Mouse (Mus musculus): ENCODE measurements around the gene Hspb2. TPM values are rescaled to one million over a fixed set of nuclear protein-coding genes. Genes with fewer than 3 reads are reported as not detected.

Gene Hspb2
- polyA plus RNA-seq, 1 experiment from 2014 or later = 322 TPM

- Histone ChIP-seq H3K4me2 (ENCODE audit: low read length) (peak overlapping the region; percentile 91), H3K4me1 (ENCODE audit: control insufficient read depth in 2 of 2, insufficient read depth in 2 of 2, low read length in 2 of 2) (peaks cover 31 to 56% of the 10 kb centered on the region in 2 experiments), H3K27ac (replicated peaks in 1 of 2; ENCODE audit: control insufficient read depth in 1 of 2, insufficient read depth in 1 of 2, low read depth in 2 of 2, low read length in 2 of 2) (peak overlapping the region; percentile 43 to 71), H3K4me3 (ENCODE audit: control insufficient read depth in 1 of 2, insufficient read depth in 1 of 2, low read depth in 1 of 2, low read length in 2 of 2) (no peak overlapping the region), H3K9me3 (ENCODE audit: control insufficient read depth, low read length) (no peaks in the 10 kb centered on the region), H3K36me3 (ENCODE audit: control insufficient read depth, insufficient read depth, low read length) (no peaks in the 10 kb centered on the region), H3K9ac (ENCODE audit: low read length) (peak overlapping the region; percentile 17; the same call in 1 of the 2 replicates), H3K27me3 (ENCODE audit: control insufficient read depth, insufficient read depth, low read length) (no peaks in the 10 kb centered on the region)
- ATAC-seq (ENCODE audit: insufficient number of reproducible peaks, insufficient read depth, low FRiP score, low read depth) = no peak
- 28% methylated on average over 8 of the region's 8 CpGs for WGBS
Observed at GRCm38 (mm10) chr9:50725921-50726590, 26.1 kb downstream of the Hspb2 start.

GRCm38 (mm10) chr9:50724661-50725330 is 27.4 kb downstream of the Hspb2 start:
- Histone ChIP-seq H3K4me1 (ENCODE audit: control insufficient read depth in 2 of 2, insufficient read depth in 2 of 2, low read length in 2 of 2) (peaks cover 33 to 56% of the 10 kb centered on the region in 2 experiments), H3K9ac (ENCODE audit: low read length) (0 out of 2 replicates have a peak overlapping the region, but pooled peaks have one; percentile 21), H3K4me3 (ENCODE audit: control insufficient read depth in 1 of 2, insufficient read depth in 1 of 2, low read depth in 1 of 2, low read length in 2 of 2) (no peak overlapping the region), H3K4me2 (ENCODE audit: low read length) (peak overlapping the region; percentile 9; the same call in 1 of the 2 replicates), H3K27me3 (ENCODE audit: control insufficient read depth, insufficient read depth, low read length) (no peaks in the 10 kb centered on the region), H3K9me3 (ENCODE audit: control insufficient read depth, low read length) (no peaks in the 10 kb centered on the region), H3K36me3 (ENCODE audit: control insufficient read depth, insufficient read depth, low read length) (no peaks in the 10 kb centered on the region), H3K27ac (replicated peaks in 1 of 2; ENCODE audit: control insufficient read depth in 1 of 2, insufficient read depth in 1 of 2, low read depth in 2 of 2, low read length in 2 of 2) (peak overlapping the region; percentile 74 to 95; a peak in 2 of 4 replicates)
- no peak for ATAC-seq (ENCODE audit: insufficient number of reproducible peaks, insufficient read depth, low FRiP score, low read depth)
- 46% methylated on average over 3 of the region's 3 CpGs for WGBS

- no peak for ATAC-seq (ENCODE audit: insufficient number of reproducible peaks, insufficient read depth, low FRiP score, low read depth)
- H3K9me3 ChIP-seq (ENCODE audit: control insufficient read depth, low read length) = no peaks in the 10 kb centered on the region
- H3K4me2 ChIP-seq (ENCODE audit: low read length) = 0 out of 2 replicates have a peak overlapping the region, but pooled peaks have one; percentile 9
- no peak overlapping the region for H3K9ac ChIP-seq (ENCODE audit: low read length)
- H3K36me3 ChIP-seq (ENCODE audit: control insufficient read depth, insufficient read depth, low read length) = no peaks in the 10 kb centered on the region
- H3K27ac ChIP-seq (replicated peaks in 1 of 2; ENCODE audit: control insufficient read depth in 1 of 2, insufficient read depth in 1 of 2, low read depth in 2 of 2, low read length in 2 of 2) = peak overlapping the region; percentile 74 to 95
- no peaks in the 10 kb centered on the region for H3K27me3 ChIP-seq (ENCODE audit: control insufficient read depth, insufficient read depth, low read length)
- H3K4me3 ChIP-seq (ENCODE audit: control insufficient read depth in 1 of 2, insufficient read depth in 1 of 2, low read depth in 1 of 2, low read length in 2 of 2) = no peak overlapping the region
- 69% methylated on average over 2 of the region's 2 CpGs for WGBS
- peaks cover 33 to 56% of the 10 kb centered on the region in 2 experiments for H3K4me1 ChIP-seq (ENCODE audit: control insufficient read depth in 2 of 2, insufficient read depth in 2 of 2, low read length in 2 of 2)
Observed at GRCm38 (mm10) chr9:50724147-50724546, 28.0 kb downstream of the Hspb2 start.

GRCm38 (mm10) chr9:50723406-50723805 is 28.7 kb downstream of the Hspb2 start:
- Histone ChIP-seq H3K9me3 (ENCODE audit: control insufficient read depth, low read length) (no peaks in the 10 kb centered on the region), H3K27me3 (ENCODE audit: control insufficient read depth, insufficient read depth, low read length) (no peaks in the 10 kb centered on the region), H3K36me3 (ENCODE audit: control insufficient read depth, insufficient read depth, low read length) (no peaks in the 10 kb centered on the region), H3K4me2 (ENCODE audit: low read length) (peak overlapping the region; percentile 68), H3K27ac (replicated peaks in 1 of 2; ENCODE audit: control insufficient read depth in 1 of 2, insufficient read depth in 1 of 2, low read depth in 2 of 2, low read length in 2 of 2) (peak overlapping the region; percentile 95), H3K9ac (ENCODE audit: low read length) (peak overlapping the region; percentile 65), H3K4me1 (ENCODE audit: control insufficient read depth in 2 of 2, insufficient read depth in 2 of 2, low read length in 2 of 2) (peaks cover 33 to 52% of the 10 kb centered on the region in 2 experiments), H3K4me3 (ENCODE audit: control insufficient read depth in 1 of 2, insufficient read depth in 1 of 2, low read depth in 1 of 2, low read length in 2 of 2) (peak overlapping the region; percentile 25 to 30; a peak in 3 of 4 replicates)
- 0 out of 2 replicates have a peak, but pooled peaks have one; percentile 45 for ATAC-seq (ENCODE audit: insufficient number of reproducible peaks, insufficient read depth, low FRiP score, low read depth)
- 4% methylated on average over 7 of the region's 7 CpGs for WGBS

GRCm38 (mm10) chr9:50722451-50722911 is 29.7 kb downstream of the Hspb2 start:
- Histone ChIP-seq H3K27ac (replicated peaks in 1 of 2; ENCODE audit: control insufficient read depth in 1 of 2, insufficient read depth in 1 of 2, low read depth in 2 of 2, low read length in 2 of 2) (peak overlapping the region; percentile 45 to 95; a peak in 3 of 4 replicates), H3K9me3 (ENCODE audit: control insufficient read depth, low read length) (no peaks in the 10 kb centered on the region), H3K4me1 (ENCODE audit: control insufficient read depth in 2 of 2, insufficient read depth in 2 of 2, low read length in 2 of 2) (peaks cover 33 to 49% of the 10 kb centered on the region in 2 experiments), H3K4me3 (ENCODE audit: control insufficient read depth in 1 of 2, insufficient read depth in 1 of 2, low read depth in 1 of 2, low read length in 2 of 2) (no peak overlapping the region), H3K9ac (ENCODE audit: low read length) (no peak overlapping the region), H3K4me2 (ENCODE audit: low read length) (peak overlapping the region; percentile 68), H3K36me3 (ENCODE audit: control insufficient read depth, insufficient read depth, low read length) (no peaks in the 10 kb centered on the region), H3K27me3 (ENCODE audit: control insufficient read depth, insufficient read depth, low read length) (no peaks in the 10 kb centered on the region)
- no peak; the same call in 1 of the 2 replicates for ATAC-seq (ENCODE audit: insufficient number of reproducible peaks, insufficient read depth, low FRiP score, low read depth)
- 45% methylated on average over 8 of the region's 8 CpGs for WGBS

DNA sequence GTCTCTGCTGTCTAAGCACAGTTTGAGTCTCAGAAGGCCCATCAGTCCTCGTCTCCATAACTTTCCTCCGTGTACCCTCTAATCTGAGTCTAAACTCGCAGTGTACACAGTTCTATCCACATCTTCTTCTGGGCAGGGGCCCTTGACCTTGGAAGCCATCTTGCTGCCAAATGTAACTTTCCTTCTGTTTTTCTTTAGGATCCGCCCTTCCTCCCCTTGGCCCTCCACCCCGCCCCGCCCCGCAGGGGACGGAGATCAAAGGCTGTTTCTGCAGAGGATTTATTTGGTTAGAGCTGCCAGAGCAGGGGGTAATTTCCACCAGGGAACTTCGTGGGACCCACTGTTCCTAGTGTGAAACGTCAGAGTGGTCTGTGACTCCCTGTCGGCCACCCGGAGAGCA is 31.1 kb downstream of the Hspb2 start:
- Histone ChIP-seq H3K9me3 (ENCODE audit: control insufficient read depth, low read length) (no peaks in the 10 kb centered on the region), H3K4me2 (ENCODE audit: low read length) (no peak overlapping the region), H3K9ac (ENCODE audit: low read length) (no peak overlapping the region), H3K27me3 (ENCODE audit: control insufficient read depth, insufficient read depth, low read length) (no peaks in the 10 kb centered on the region), H3K4me3 (ENCODE audit: control insufficient read depth in 1 of 2, insufficient read depth in 1 of 2, low read depth in 1 of 2, low read length in 2 of 2) (no peak overlapping the region), H3K27ac (replicated peaks in 1 of 2; ENCODE audit: control insufficient read depth in 1 of 2, insufficient read depth in 1 of 2, low read depth in 2 of 2, low read length in 2 of 2) (no peak overlapping the region), H3K4me1 (ENCODE audit: control insufficient read depth in 2 of 2, insufficient read depth in 2 of 2, low read length in 2 of 2) (peaks cover 23 to 36% of the 10 kb centered on the region in 2 experiments), H3K36me3 (ENCODE audit: control insufficient read depth, insufficient read depth, low read length) (peaks cover 4% of the 10 kb centered on the region; the same call in 1 of the 2 replicates)
- no peak for ATAC-seq (ENCODE audit: insufficient number of reproducible peaks, insufficient read depth, low FRiP score, low read depth)
- 44% methylated on average over 12 of the region's 12 CpGs for WGBS

GRCm38 (mm10) chr9:50718878-50719277 is 33.3 kb downstream of the Hspb2 start:
- Histone ChIP-seq H3K27me3 (ENCODE audit: control insufficient read depth, insufficient read depth, low read length) (no peaks in the 10 kb centered on the region), H3K9ac (ENCODE audit: low read length) (no peak overlapping the region), H3K4me3 (ENCODE audit: control insufficient read depth in 1 of 2, insufficient read depth in 1 of 2, low read depth in 1 of 2, low read length in 2 of 2) (no peak overlapping the region), H3K4me2 (ENCODE audit: low read length) (no peak overlapping the region), H3K36me3 (ENCODE audit: control insufficient read depth, insufficient read depth, low read length) (peaks cover 4% of the 10 kb centered on the region; the same call in 1 of the 2 replicates), H3K9me3 (ENCODE audit: control insufficient read depth, low read length) (no peaks in the 10 kb centered on the region), H3K27ac (replicated peaks in 1 of 2; ENCODE audit: control insufficient read depth in 1 of 2, insufficient read depth in 1 of 2, low read depth in 2 of 2, low read length in 2 of 2) (no peak overlapping the region), H3K4me1 (ENCODE audit: control insufficient read depth in 2 of 2, insufficient read depth in 2 of 2, low read length in 2 of 2) (peaks cover 12 to 15% of the 10 kb centered on the region in 2 experiments)
- ATAC-seq (ENCODE audit: insufficient number of reproducible peaks, insufficient read depth, low FRiP score, low read depth) = no peak
- WGBS = 59% methylated on average over 4 of the region's 4 CpGs

Data from heart, embryonic 14.5 days (tissue).